Mouse (Mus musculus) stomach, postnatal 0 days (tissue): Measurements from ENCODE around the gene Sept9. TPM values are rescaled to one million over a fixed set of nuclear protein-coding genes. Genes with fewer than 3 reads are reported as not detected.
"Not testable (repeated sequence)": the region's sequence is repeated elsewhere in the genome, so short reads cannot be mapped to it uniquely, and the experiment has no call there.

Experiments
- ATAC-seq: fragments of 200-750 bp; cut with Nextera tagmentation; 2 replicates; pipeline ENCODE4 v1.8.0; 2017; ENCODE audit not compliant: low FRiP score, low TSS enrichment
- DNase-seq: peaks from one replicate; pipeline ENCODE4 v3.0.0-alpha.2; 2016; ENCODE audit warnings: low spot score
- H3K27ac ChIP-seq: fragments of 300-500 bp; sonication (generic); replicated peaks from 2 replicates; pipeline ENCODE4 v1.5.1; 2014; ENCODE audit warnings: mild to moderate bottlenecking, control low read depth
- H3K27me3 ChIP-seq: fragments of 300-500 bp; sonication (generic); 2 replicates; pipeline ENCODE4 v1.6.1; 2014; ENCODE audit warnings: low read length; ENCODE audit not compliant: control insufficient read depth, insufficient read depth
- H3K36me3 ChIP-seq: fragments of 300-500 bp; sonication (generic); 2 replicates; pipeline ENCODE4 v1.6.1; 2014; ENCODE audit warnings: low read length, mixed read lengths; ENCODE audit not compliant: control insufficient read depth, insufficient read depth
- H3K4me1 ChIP-seq: fragments of 300-500 bp; sonication (generic); replicated peaks from 2 replicates; pipeline ENCODE4 v1.6.1; 2014; ENCODE audit warnings: antibody characterized with exemption; ENCODE audit not compliant: control insufficient read depth, insufficient read depth
- H3K4me2 ChIP-seq: fragments of 300-500 bp; sonication (generic); replicated peaks from 2 replicates; pipeline ENCODE4 v1.6.1; 2014; ENCODE audit warnings: low read depth, mild to moderate bottlenecking, control low read depth, moderate library complexity
- H3K4me3 ChIP-seq: fragments of 300-500 bp; sonication (generic); 2 replicates; pipeline ENCODE4 v1.5.1; 2014; ENCODE audit warnings: low read depth, low read length, control low read depth
- H3K9ac ChIP-seq: fragments of 300-500 bp; sonication (generic); 2 replicates; pipeline ENCODE4 v1.6.1; 2014; ENCODE audit warnings: mild to moderate bottlenecking, low read length, control low read depth, mixed read lengths
- H3K9me3 ChIP-seq: fragments of 300-500 bp; sonication (generic); 2 replicates; pipeline ENCODE4 v1.6.1; 2016; ENCODE audit warnings: low read length; ENCODE audit not compliant: control insufficient read depth
- CTCF ChIP-seq: IDR thresholded peaks from 2 replicates; pipeline ENCODE4 v1.5.1; 2016; ENCODE audit warnings: antibody characterized with exemption, low read depth, mild to moderate bottlenecking, moderate library complexity
- EP300 ChIP-seq: optimal IDR thresholded peaks from 2 replicates; pipeline ENCODE3; 2016; ENCODE audit warnings: antibody characterized with exemption
- WGBS: fragments of 180-500 bp; shearing (Covaris S2); extraction: QIAGEN DNeasy Blood & Tissue Kit; methylation state at CpG from one replicate; pipeline ENCODE4 v1.1.7; 2014; 5-methylcytosine and 5-hydroxymethylcytosine counted together
- polyA plus RNA-seq: library from polyadenylated mRNA; unstranded; fragments of >200 nt; fragmentation: Nextera tagmentation; extraction: Ambion mirVana; gene quantifications from 2 replicates; pipeline ENCODE4 v1.2.1, GENCODE M21; 2015

The Sept9 gene
- polyA plus RNA-seq, 1 experiment from 2014 or later, result 42.9 TPM

DNA sequence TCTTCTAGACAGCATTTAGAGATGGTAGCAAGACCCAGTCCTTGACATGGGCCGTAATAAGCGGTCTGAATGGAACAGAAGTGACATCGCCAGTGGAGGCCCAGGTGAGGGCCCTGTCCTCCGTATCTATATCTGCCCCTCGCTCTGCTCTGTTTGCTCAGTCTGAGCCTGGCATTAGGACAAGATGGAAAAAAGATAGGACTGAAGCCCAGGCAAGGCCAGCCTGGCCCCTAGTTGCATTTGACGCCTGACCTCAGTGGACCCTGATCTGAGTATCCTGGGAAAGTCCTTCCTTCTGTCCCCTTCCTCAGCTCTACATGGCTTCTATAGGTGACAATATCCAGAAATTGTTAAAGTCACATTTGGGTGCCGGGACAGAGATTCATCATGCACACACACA lies 142.6 kb downstream of the Sept9 start:
- Histone ChIP-seq H3K9me3 (no peaks in the 10 kb centered on the region), H3K4me1 (peaks cover 18% of the 10 kb centered on the region), H3K9ac (no peak overlapping the region), H3K4me3 (no peak overlapping the region), H3K36me3 (no peaks in the 10 kb centered on the region), H3K4me2 (no peak overlapping the region), H3K27ac (no peak overlapping the region), H3K27me3 (no peaks in the 10 kb centered on the region)
- ATAC-seq (no peak), DNase-seq (no peak)
- TF ChIP-seq EP300 (no peak), CTCF (no peak)
- WGBS, result 81% methylated on average over 7 of the region's 7 CpGs

DNA sequence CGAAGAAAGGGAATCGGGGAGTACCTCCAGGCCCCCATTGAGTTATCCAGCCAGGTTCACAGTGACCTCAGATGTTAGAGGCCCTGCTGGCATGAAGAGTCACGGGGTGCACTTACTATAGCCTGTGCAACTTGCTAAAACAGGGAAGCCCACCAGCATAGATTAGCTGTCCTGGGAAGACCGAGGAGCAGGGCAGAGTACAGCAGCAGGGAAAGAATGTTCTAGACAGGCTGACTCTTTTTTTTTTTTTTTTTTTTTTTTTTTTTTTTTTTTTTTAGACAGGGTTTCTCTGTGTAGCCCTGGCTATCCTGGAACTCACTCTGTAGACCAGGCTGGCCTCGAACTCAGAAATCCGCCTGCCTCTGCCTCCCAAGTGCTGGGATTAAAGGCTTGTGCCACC lies 143.0 kb downstream of the Sept9 start:
- not testable (repeated sequence) for H3K4me3 ChIP-seq, ATAC-seq, H3K9me3 ChIP-seq, H3K27ac ChIP-seq, H3K27me3 ChIP-seq, H3K9ac ChIP-seq, H3K36me3 ChIP-seq, DNase-seq, H3K4me2 ChIP-seq
- peaks cover 18% of the 10 kb centered on the region for H3K4me1 ChIP-seq
- WGBS, result 91% methylated on average over 6 of the region's 6 CpGs

DNA sequence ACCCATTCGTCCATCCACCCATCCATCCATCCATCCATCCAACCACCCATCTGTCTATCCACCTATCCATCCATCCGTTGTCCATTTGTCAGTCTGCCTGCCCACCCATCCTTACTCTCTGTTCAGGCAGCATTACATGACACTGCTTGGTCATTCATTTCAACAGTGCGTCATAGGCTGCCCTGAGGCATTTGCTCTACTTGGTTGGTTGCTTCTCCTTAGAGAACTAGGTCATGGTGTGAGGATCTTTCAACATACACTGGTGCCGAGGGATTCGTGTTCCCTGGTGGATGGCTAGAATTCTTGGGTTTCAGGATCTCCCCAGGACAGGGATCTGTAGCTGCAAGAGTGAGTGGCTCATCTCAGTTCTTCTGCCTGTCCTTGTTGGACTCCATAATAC lies 144.3 kb downstream of the Sept9 start:
- TF ChIP-seq CTCF, result no peak
- TF ChIP-seq EP300, result no peak
- Histone ChIP-seq H3K9ac (no peak overlapping the region), H3K9me3 (no peaks in the 10 kb centered on the region), H3K4me3 (no peak overlapping the region), H3K27me3 (no peaks in the 10 kb centered on the region), H3K4me1 (peaks cover 15% of the 10 kb centered on the region), H3K27ac (no peak overlapping the region), H3K36me3 (no peaks in the 10 kb centered on the region), H3K4me2 (no peak overlapping the region)
- DNase-seq (no peak), ATAC-seq (no peak)
- 72% methylated on average over 5 of the region's 5 CpGs for WGBS

DNA sequence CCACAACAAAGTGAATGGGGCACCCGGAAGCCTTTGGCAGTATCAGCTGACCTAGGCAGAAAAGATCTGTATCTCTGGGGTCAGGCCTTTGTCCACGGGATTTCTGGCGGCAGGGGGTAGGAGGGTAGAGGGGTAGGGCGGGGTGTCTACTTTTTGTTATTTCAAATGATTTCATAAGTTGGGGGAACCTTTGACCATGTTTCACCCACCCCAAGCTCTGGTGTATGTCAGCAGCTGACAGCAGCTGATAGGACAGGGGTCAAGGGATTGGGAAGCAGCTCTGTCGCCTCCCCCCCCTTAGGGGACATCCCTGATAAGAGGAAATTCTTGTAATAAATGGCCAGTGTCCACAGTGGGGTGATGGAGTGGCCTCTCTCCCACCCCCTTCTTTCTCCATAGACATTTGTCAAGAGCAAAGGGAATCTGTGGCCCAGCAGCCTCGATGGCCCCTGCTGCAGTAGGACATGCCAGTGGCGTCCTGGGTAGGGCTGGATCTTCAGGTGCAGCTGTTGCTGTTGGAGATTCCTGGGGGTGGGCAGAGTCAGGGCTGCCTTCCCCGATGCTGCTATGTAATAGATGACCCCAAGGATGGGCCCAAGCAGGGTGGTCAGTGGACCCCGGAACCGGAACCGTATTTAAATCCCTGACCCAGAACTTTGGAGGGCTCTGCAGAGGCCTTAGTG lies 145.0 kb downstream of the Sept9 start:
- no peak overlapping the region for H3K4me2 ChIP-seq
- H3K36me3 ChIP-seq, result no peaks in the 10 kb centered on the region
- WGBS, result 34% methylated on average over 11 of the region's 11 CpGs
- no peak overlapping the region for H3K9ac ChIP-seq
- H3K27ac ChIP-seq, result peak overlapping the region; percentile 50; the same call in 1 of the 2 replicates
- H3K9me3 ChIP-seq, result no peaks in the 10 kb centered on the region
- peaks cover 15% of the 10 kb centered on the region for H3K4me1 ChIP-seq
- no peaks in the 10 kb centered on the region for H3K27me3 ChIP-seq
- ATAC-seq, result no peak
- H3K4me3 ChIP-seq, result no peak overlapping the region
- no peak for DNase-seq
- no peak for TF ChIP-seq CTCF
- no peak for TF ChIP-seq EP300

DNA sequence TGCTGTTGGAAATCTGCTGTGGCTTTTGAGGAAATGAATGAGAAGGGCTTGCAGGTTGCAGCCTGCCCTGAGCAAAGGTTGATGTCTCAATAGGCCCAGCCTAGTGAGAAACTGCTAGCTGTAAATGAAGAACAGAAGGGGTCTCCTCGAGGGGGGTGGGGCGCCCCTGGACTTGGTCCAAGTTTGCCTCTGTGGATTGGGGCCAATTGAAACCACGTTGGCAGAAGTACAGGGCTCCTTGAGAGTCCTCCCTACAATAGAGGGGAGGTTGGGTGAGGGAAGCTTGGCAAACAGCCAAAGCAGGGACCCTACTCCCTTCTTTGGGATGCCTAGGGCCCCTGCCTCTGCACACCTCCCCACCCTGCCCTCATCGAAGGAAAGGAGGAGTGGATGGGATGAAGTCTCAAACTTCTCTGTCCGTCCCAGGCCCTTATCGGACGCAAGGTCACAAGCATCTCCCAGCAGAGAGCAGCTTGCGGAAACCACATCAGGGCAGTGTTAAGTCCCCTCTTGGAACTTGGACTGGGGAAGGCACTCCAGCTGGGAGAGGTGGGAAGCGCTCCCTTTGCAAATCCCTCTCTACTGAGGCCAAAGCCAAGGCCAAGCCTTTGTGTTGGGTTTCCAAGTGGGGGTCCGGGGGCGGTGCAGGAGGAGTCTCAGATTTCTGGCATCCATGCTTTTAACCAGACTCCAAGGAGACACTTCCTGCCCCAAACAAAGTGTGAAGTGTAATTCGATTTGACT lies 145.7 kb downstream of the Sept9 start:
- ATAC-seq, result no peak

DNA sequence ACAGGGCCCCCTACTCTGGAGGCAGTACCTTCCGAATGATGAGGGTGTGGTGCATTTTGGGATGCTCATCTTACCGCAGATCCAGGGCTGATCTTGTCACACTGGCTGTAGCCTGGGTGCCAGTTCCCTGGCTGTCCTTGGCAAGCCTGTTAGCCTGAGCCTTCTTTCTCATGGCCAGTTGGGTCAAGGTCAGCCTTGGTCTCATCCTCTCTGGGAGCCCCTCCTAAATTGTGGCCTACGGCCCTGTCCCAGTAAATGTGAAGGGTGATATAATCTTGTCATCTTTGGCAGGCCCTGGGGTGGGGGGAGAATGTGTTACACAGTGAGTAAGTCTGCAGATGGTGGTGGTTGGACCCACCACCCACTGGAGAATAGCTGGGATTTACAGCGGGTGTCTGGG lies 147.8 kb downstream of the Sept9 start:
- H3K9me3 ChIP-seq, result no peaks in the 10 kb centered on the region
- TF ChIP-seq CTCF (no peak), EP300 (no peak)
- no peaks in the 10 kb centered on the region for H3K27me3 ChIP-seq
- 70% methylated on average over 4 of the region's 4 CpGs for WGBS
- H3K36me3 ChIP-seq, result peaks cover 6% of the 10 kb centered on the region; the same call in 1 of the 2 replicates
- H3K4me1 ChIP-seq, result peaks cover 15% of the 10 kb centered on the region
- H3K4me3 ChIP-seq, result no peak overlapping the region
- no peak overlapping the region for H3K27ac ChIP-seq
- ATAC-seq (no peak), DNase-seq (no peak)
- no peak overlapping the region for H3K4me2 ChIP-seq
- no peak overlapping the region; the same call in 1 of the 2 replicates for H3K9ac ChIP-seq

More for the DNA sequence above, 145.7 kb downstream of the Sept9 start:
- 15% methylated on average over 12 of the region's 12 CpGs for WGBS
- TF ChIP-seq EP300 (no peak), CTCF (no peak)
- no peaks in the 10 kb centered on the region for H3K9me3 ChIP-seq
- H3K9ac ChIP-seq, result no peak overlapping the region
- H3K4me1 ChIP-seq, result peaks cover 15% of the 10 kb centered on the region
- no peak overlapping the region for H3K4me3 ChIP-seq
- H3K27me3 ChIP-seq, result no peaks in the 10 kb centered on the region
- peak overlapping the region; percentile 50 for H3K27ac ChIP-seq
- H3K4me2 ChIP-seq, result peak overlapping the region; percentile 17; the same call in 1 of the 2 replicates
- peak; percentile 27 for DNase-seq
- no peaks in the 10 kb centered on the region for H3K36me3 ChIP-seq
